Mouse (Mus musculus): Measurements from ENCODE around the gene Gm20509. TPM values are rescaled to one million over a fixed set of nuclear protein-coding genes. Genes with fewer than 3 reads are reported as not detected.
A peak's percentile ranks its signal among the peaks of the same experiment; 100 is the strongest.

The Gm20509 gene
- polyA plus RNA-seq, 1 experiment: not detected

DNA sequence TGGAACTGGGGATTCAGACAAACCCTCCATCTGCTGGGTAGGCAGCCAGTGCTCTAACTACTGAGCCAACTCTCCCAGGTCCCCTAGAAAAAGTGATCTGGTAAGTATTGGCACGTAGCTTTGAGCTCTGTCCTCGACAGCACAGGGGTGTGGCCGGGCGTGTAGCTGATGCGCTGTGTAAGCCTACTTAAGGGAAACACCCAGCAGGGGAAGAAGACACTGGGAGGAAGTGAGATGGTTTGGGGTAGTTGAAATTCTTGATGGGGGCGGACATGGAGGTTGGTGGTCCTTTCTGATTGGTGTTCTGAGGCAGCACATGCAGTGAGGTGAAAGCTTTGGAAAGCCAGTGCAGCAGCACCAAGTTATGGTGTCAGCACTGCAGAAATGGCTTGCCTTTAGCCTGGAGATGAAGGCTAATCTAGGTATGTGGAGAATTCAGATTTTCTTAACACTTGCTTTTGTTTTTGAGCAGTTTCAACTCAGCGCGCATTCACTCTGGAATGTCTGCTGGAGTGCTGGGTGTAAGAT, 22.8 kb downstream of the Gm20509 start:
- no peak overlapping the region for H3K4me3 ChIP-seq (ENCODE audit: insufficient read depth, low read length)

DNA sequence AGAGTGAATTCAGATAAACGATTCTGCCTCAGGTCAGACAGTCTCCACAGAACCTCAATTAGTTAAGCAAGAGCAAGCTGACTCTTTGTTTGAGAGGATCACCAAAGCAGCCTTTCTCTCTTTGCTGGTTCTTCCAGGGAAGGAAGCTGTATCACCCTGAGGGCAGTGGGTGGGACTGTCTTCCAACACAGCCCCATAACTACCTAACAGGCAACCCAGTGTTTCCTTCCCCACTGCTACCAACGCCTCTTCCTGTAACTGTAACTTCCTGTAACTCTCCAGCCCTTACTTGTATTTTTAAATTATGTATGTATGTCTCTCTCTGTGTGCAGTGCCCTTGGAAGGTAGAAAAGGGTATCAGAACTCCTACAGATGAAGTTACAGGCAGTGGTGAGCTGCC, 25.2 kb downstream of the Gm20509 start:
- Histone ChIP-seq H3K4me3 (ENCODE audit: insufficient read depth, low read length) (no peak overlapping the region), H3K4me1 (ENCODE audit: control insufficient read depth, insufficient read depth, low read length) (peaks cover 25% of the 10 kb centered on the region), H3K27ac (ENCODE audit: insufficient read depth, low read depth, low read length) (no peak overlapping the region)
- no peak for TF ChIP-seq CTCF (IDR thresholded peaks at IDR 0.05; ENCODE audit: low read depth, low read length)
- no peak for TF ChIP-seq POLR2A (IDR thresholded peaks at IDR 0.05; ENCODE audit: borderline replicate concordance, low read depth, low read length)

More for the DNA sequence above, 22.8 kb downstream of the Gm20509 start:
- TF ChIP-seq POLR2A (IDR thresholded peaks at IDR 0.05; ENCODE audit: borderline replicate concordance, low read depth, low read length): no peak
- no peak for TF ChIP-seq CTCF (IDR thresholded peaks at IDR 0.05; ENCODE audit: low read depth, low read length)
- peaks cover 20% of the 10 kb centered on the region for H3K4me1 ChIP-seq (ENCODE audit: control insufficient read depth, insufficient read depth, low read length)
- no peak overlapping the region for H3K27ac ChIP-seq (ENCODE audit: insufficient read depth, low read depth, low read length)

DNA sequence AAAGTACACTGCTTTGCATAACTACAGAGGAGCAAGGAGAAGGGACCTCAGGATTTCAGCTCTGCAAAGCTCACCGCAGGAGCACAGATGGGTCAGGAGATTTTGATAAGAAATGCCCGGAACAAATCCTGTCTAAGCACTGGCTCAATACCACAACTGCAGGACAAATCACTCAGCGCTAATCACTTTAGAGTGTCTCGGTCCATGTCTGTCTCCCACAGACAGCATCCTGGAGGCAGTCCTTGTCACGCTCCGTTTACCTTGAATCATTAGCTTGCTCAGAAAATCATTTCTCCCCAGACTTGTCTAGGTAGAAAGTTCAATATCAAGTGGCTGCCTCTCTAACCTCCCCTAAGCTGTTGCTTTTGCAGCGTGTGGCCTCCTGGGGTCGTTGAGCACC, 27.6 kb downstream of the Gm20509 start:
- H3K4me1 ChIP-seq (ENCODE audit: control insufficient read depth, insufficient read depth, low read length): peaks cover 25% of the 10 kb centered on the region
- H3K4me3 ChIP-seq (ENCODE audit: insufficient read depth, low read length): no peak overlapping the region
- no peak overlapping the region for H3K27ac ChIP-seq (ENCODE audit: insufficient read depth, low read depth, low read length)
- TF ChIP-seq POLR2A (IDR thresholded peaks at IDR 0.05; ENCODE audit: borderline replicate concordance, low read depth, low read length): no peak
- no peak for TF ChIP-seq CTCF (IDR thresholded peaks at IDR 0.05; ENCODE audit: low read depth, low read length)

DNA sequence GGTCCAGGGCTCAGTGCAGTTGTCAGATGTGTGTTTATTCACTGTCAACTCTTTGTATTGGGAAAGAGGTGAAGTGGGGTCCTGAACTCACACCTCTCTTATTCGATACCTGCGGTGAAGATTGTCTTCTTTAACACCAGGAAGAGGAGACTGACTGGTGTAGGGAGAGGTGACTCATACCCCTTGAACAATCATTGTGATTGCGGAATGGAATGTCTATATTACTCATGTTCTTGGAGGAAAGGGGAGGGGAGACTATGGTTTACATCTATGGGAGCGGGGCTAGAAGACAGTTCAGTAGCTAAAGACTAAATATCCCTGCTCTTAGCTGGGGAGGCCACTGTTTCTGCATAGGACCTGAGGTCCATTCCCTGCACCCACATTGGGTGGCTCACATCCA, 28.3 kb downstream of the Gm20509 start:
- TF ChIP-seq CTCF (IDR thresholded peaks at IDR 0.05; ENCODE audit: low read depth, low read length) (no peak), POLR2A (IDR thresholded peaks at IDR 0.05; ENCODE audit: borderline replicate concordance, low read depth, low read length) (no peak)
- H3K4me1 ChIP-seq (ENCODE audit: control insufficient read depth, insufficient read depth, low read length): peaks cover 25% of the 10 kb centered on the region
- H3K4me3 ChIP-seq (ENCODE audit: insufficient read depth, low read length): no peak overlapping the region
- no peak overlapping the region for H3K27ac ChIP-seq (ENCODE audit: insufficient read depth, low read depth, low read length)

DNA sequence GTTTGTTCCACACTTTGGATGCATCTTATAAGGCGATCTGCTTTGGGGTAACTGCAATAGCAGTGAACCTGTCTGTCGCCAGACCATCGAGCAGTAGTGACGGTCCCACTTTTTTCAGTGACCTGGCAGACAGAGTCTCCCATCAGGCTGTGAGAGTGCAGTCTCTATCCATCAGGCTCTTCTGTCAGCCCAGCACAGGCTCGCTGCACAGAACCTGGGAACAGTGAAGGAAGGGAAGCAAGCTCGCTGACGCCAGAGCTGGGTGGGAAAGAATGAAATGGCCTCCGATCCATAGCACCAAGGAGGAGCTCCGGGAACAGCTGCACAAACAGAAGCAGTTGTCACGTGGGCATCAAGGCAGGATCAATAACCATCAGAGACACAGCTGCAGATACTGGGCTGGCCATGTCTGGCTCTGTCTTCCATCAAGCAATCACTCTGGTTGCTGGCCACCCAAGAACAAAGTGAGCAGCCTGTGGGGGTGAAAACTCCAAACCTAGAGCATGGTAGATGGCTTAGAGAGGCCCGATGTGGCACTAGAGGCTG, 35.1 kb downstream of the Gm20509 start:
- TF ChIP-seq CTCF (IDR thresholded peaks at IDR 0.05; ENCODE audit: low read depth, low read length): no peak
- no peak for TF ChIP-seq POLR2A (IDR thresholded peaks at IDR 0.05; ENCODE audit: borderline replicate concordance, low read depth, low read length)
- Histone ChIP-seq H3K4me3 (ENCODE audit: insufficient read depth, low read length) (no peak overlapping the region), H3K27ac (ENCODE audit: insufficient read depth, low read depth, low read length) (no peak overlapping the region), H3K4me1 (ENCODE audit: control insufficient read depth, insufficient read depth, low read length) (no peaks in the 10 kb centered on the region)

DNA sequence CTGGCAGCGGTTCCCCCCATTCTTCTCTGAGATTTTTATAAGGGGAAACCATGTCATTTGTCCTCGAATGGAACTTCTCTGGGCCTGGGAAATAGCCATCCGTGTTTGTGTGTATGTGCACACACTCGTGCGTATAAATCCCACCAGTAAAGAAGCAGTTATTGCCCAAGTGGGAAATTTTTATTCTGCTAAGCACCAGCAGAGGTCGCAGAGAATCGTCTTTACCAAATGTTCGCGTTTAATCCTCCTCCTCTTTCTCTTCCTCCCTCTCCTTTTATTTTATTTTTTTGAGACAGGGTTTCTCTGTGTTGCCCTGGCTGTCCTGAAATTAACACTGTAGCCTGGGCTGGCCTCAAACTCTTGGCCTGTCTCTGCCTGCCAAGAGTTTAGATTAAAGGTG, 52.1 kb downstream of the Gm20509 start:
- no peak overlapping the region for H3K4me3 ChIP-seq (ENCODE audit: insufficient read depth, low read length)
- no peak for TF ChIP-seq CTCF (IDR thresholded peaks at IDR 0.05; ENCODE audit: low read depth, low read length)
- no peak for TF ChIP-seq POLR2A (IDR thresholded peaks at IDR 0.05; ENCODE audit: borderline replicate concordance, low read depth, low read length)
- H3K27ac ChIP-seq (ENCODE audit: insufficient read depth, low read depth, low read length): no peak overlapping the region
- no peaks in the 10 kb centered on the region for H3K4me1 ChIP-seq (ENCODE audit: control insufficient read depth, insufficient read depth, low read length)

DNA sequence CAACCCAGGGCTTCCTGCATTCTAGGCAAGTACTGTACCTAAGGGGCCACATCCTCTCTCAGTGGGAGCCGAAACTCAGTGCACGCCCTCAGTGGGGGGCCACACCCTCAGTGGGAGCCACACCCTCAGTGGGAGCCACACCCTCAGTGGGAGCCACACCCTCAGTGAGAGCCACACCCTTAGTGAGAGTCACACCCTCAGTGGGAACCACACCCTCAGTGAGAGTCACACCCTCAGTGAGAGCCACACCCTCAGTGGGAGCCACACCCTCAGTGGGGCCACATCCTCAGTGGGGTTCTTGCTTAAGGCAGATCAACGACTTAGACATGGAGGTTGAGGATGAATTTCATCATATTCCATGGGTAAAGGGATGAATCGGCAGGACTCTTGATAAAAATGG, 55.7 kb downstream of the Gm20509 start:
- H3K4me3 ChIP-seq (ENCODE audit: insufficient read depth, low read length): no peak overlapping the region
- no peak overlapping the region for H3K27ac ChIP-seq (ENCODE audit: insufficient read depth, low read depth, low read length)
- no peaks in the 10 kb centered on the region for H3K4me1 ChIP-seq (ENCODE audit: control insufficient read depth, insufficient read depth, low read length)
- no peak for TF ChIP-seq CTCF (IDR thresholded peaks at IDR 0.05; ENCODE audit: low read depth, low read length)
- no peak for TF ChIP-seq POLR2A (IDR thresholded peaks at IDR 0.05; ENCODE audit: borderline replicate concordance, low read depth, low read length)

DNA sequence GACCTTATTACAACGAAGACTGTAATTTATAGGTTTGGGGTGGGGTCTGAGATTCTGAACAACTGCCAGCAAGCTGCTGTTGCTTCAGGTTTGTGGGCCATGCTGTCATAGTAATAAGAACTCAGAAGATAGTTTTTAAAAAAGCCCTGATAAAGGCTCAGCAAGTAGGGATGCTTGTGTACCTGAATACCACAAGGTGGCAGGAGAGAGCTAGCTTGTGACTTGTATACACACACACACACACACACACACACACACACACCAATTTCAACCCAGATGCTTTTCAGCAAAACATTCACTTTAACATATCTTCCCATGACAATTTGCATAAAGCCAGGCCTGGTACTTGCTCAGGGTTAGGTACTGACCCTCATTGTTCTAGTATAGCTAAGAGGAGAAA, 57.0 kb downstream of the Gm20509 start:
- Histone ChIP-seq H3K4me3 (ENCODE audit: insufficient read depth, low read length) (no peak overlapping the region), H3K27ac (ENCODE audit: insufficient read depth, low read depth, low read length) (no peak overlapping the region), H3K4me1 (ENCODE audit: control insufficient read depth, insufficient read depth, low read length) (no peaks in the 10 kb centered on the region)
- TF ChIP-seq CTCF (IDR thresholded peaks at IDR 0.05; ENCODE audit: low read depth, low read length) (no peak), POLR2A (IDR thresholded peaks at IDR 0.05; ENCODE audit: borderline replicate concordance, low read depth, low read length) (no peak)

DNA sequence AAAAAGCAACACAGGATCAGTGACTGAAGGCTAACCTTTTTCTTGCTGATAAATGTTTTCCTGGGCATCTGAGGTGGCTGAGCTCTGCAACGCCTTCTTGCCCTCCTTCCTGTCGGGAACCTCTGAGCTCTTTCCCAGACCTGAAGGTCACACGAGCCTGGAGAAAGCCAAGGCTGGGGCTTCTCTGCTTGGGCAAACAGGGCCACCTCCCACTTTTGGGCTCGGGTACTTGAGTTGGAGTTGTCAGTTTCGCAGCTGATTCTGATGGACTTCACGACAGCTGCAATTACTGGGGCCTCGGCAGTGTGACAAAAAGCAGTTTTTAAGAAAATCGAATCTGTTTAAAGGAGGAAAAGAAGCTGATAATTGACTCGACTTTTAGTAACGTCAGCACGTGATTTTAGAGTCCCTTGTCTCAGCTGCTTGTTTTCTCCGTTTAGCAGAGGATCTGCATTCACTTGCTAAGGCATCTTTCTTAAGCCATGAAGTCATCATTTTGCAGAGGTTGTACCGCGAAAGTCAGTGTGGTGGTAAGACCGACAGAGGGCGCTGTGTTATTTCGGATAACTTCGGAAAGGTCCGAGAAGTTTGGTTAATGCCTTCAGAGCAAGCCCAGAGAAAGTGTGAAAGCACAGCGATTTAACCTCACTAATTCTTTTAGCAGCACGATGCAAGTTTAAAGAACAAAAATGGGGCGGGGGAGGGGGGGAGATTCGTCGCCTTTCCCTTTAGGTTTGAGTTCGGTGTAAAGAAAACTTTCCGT, 60.5 kb downstream of the Gm20509 start:
- Histone ChIP-seq H3K27ac (ENCODE audit: insufficient read depth, low read depth, low read length) (no peak overlapping the region), H3K4me3 (ENCODE audit: insufficient read depth, low read length) (peak overlapping the region; percentile 37), H3K4me1 (ENCODE audit: control insufficient read depth, insufficient read depth, low read length) (no peaks in the 10 kb centered on the region)
- TF ChIP-seq CTCF (IDR thresholded peaks at IDR 0.05; ENCODE audit: low read depth, low read length) (peak; percentile 28; the same call in 1 of the 2 replicates), POLR2A (IDR thresholded peaks at IDR 0.05; ENCODE audit: borderline replicate concordance, low read depth, low read length) (no peak)

DNA sequence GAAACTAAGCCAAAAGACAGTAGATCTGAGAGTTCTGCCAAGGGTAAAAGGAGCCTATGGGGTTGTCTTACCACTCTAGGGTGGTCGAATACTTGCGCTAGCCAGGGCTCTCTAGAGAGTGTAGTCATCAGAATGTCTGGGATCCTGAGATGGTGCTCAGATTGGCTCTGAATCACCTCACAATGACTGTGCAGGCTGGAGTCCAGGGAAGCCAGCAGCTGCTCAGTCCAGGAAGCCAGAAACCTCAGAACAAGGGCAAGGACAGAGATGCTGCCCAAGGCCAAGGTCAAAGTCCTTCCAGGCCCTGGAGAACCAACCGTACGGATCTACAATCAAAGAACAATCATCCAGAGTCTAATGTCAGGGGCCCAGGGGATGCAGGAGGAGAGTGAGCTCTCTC, 63.4 kb downstream of the Gm20509 start:
- no peak overlapping the region for H3K4me3 ChIP-seq (ENCODE audit: insufficient read depth, low read length)

More for the DNA sequence above, 63.4 kb downstream of the Gm20509 start:
- Histone ChIP-seq H3K27ac (ENCODE audit: insufficient read depth, low read depth, low read length) (no peak overlapping the region), H3K4me1 (ENCODE audit: control insufficient read depth, insufficient read depth, low read length) (no peaks in the 10 kb centered on the region)
- TF ChIP-seq POLR2A (IDR thresholded peaks at IDR 0.05; ENCODE audit: borderline replicate concordance, low read depth, low read length): no peak
- TF ChIP-seq CTCF (IDR thresholded peaks at IDR 0.05; ENCODE audit: low read depth, low read length): no peak

Other genes starting within 250 kb of the Gm20509 start
- gene Pygo1, start 176.8 kb upstream of the Gm20509 start, polyA plus RNA-seq (2012; ENCODE audit: insufficient read depth, insufficient read length, missing spikeins): not detected in 2 replicates
- gene Dyx1c1, start 143.7 kb upstream of the Gm20509 start, polyA plus RNA-seq (2012; ENCODE audit: insufficient read depth, insufficient read length, missing spikeins): 0.34 and 0.48 TPM in 2 replicates
- not detected in 2 replicates for gene Gm44503, start 143.6 kb upstream of the Gm20509 start, polyA plus RNA-seq (2012; ENCODE audit: insufficient read depth, insufficient read length, missing spikeins)
- gene Ccpg1os, start 117.1 kb upstream of the Gm20509 start, polyA plus RNA-seq (2012; ENCODE audit: insufficient read depth, insufficient read length, missing spikeins): 6.8 and 7.7 TPM in 2 replicates
- gene Ccpg1, start 117.0 kb upstream of the Gm20509 start, polyA plus RNA-seq (2012; ENCODE audit: insufficient read depth, insufficient read length, missing spikeins): 91.6 and 95.8 TPM in 2 replicates
- 12.6 and 15.3 TPM in 2 replicates for gene Pigb, start 62.1 kb upstream of the Gm20509 start, polyA plus RNA-seq (2012; ENCODE audit: insufficient read depth, insufficient read length, missing spikeins)
- gene Rab27a, start 57.6 kb upstream of the Gm20509 start, polyA plus RNA-seq (2012; ENCODE audit: insufficient read depth, insufficient read length, missing spikeins): 2.6 and 3.0 TPM in 2 replicates
- gene Khdc3, start 634 bp upstream of the Gm20509 start, polyA plus RNA-seq (2012; ENCODE audit: insufficient read depth, insufficient read length, missing spikeins): not detected in 2 replicates
- gene Rsl24d1, start 11.0 kb downstream of the Gm20509 start, polyA plus RNA-seq (2012; ENCODE audit: insufficient read depth, insufficient read length, missing spikeins): 50.6 and 51.3 TPM in 2 replicates